Mouse (Mus musculus) splenic B cell, adult 2 months (primary cell): ENCODE measurements around the gene Plekhs1.
"Not testable (repeated sequence)": the region's sequence is repeated elsewhere in the genome, so short reads cannot be mapped to it uniquely, and the experiment has no call there.

Experiments used
- DNase-seq: peaks from one replicate; pipeline ENCODE4 v3.0.0-alpha.2; 2011; ENCODE audit warnings: low read depth, low spot score
- H3K27me3 ChIP-seq: 2 replicates; pipeline ENCODE4 v1.6.1; 2012; ENCODE audit warnings: mild to moderate bottlenecking, low read length, moderate library complexity, mixed read lengths; ENCODE audit not compliant: control insufficient read depth, poor library complexity, insufficient read depth, severe bottlenecking
- H3K36me3 ChIP-seq: 2 replicates; pipeline ENCODE4 v1.6.1; 2012; ENCODE audit warnings: mild to moderate bottlenecking, low read length, moderate library complexity, mixed read lengths; ENCODE audit not compliant: control insufficient read depth, poor library complexity, insufficient read depth, severe bottlenecking

Plekhs1 gene

DNA sequence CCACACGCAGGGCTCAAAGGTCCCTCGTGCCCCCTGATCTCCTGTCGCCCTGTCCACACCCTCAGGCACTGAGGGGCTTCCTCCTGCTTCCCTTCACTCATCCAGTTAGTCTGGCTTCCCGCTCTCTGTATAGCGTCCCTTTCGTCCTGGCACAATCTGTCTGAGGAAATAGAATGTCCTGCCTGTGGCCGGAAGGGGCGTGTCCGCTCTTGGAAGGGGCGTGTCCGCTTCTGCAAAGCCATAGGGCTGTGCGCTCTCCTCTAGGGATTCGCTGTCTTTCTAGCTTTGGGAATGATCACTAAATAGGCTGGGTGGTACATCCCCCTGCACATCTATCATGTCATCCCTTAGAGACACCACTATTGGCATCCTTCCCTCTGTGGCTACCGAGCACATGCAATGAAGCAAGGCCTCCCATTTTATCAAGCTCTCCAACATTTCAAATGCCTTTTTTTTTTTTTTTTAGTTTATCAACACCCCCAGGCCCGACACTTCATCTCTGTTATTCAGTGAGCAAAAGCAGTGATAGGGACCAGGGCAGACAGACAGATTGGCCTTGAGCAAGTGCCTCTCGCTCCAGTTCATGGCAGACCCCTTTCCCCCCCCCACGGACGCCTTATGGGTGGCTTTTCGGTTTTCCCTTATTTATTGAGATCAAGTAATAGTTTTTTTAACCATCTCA lies 13.6 kb downstream of the Plekhs1 start:
- DNase-seq, result no peak
- no peaks in the 10 kb centered on the region for H3K36me3 ChIP-seq
- H3K27me3 ChIP-seq, result no peaks in the 10 kb centered on the region

DNA sequence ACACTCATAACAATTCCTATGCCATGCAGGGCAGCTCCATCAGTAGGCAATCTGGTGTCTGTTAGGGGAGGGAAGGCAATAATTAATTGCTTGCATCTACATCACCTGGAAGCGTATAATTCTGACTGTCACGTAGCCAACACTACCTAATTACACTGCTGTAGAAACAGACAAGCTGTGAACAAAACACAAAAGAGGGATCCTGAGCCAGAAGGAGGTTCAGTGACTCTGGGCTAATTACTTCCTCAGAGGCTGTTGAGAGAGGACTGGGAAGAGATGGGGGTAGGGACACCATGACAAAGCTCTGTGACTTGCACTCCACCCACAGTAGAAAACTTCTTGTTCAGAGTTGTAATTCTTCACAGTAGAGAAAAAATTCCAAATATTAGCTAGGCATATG lies 15.1 kb downstream of the Plekhs1 start:
- Histone ChIP-seq H3K36me3 (no peaks in the 10 kb centered on the region), H3K27me3 (no peaks in the 10 kb centered on the region)
- DNase-seq, result no peak

DNA sequence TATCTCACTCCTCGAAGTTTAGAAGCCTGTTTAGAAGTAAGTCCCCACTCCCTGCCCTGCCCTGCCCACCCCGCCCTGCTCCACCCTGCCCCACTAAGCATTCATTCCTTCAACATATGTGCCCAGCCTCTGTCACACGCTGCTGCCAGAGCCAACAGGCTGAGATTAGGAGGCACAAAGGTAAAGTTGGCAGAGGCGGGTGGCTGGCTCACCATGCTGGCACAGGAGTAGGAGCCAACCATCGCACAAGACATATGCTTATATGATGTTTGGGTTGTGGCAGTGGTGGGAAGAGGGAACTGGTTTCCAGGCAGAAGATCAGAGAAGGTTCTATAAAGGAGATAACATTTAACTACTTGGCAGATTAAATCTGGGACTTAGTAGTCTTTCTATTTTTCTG lies 15.8 kb downstream of the Plekhs1 start:
- Histone ChIP-seq H3K27me3 (no peaks in the 10 kb centered on the region), H3K36me3 (no peaks in the 10 kb centered on the region)
- DNase-seq, result no peak

DNA sequence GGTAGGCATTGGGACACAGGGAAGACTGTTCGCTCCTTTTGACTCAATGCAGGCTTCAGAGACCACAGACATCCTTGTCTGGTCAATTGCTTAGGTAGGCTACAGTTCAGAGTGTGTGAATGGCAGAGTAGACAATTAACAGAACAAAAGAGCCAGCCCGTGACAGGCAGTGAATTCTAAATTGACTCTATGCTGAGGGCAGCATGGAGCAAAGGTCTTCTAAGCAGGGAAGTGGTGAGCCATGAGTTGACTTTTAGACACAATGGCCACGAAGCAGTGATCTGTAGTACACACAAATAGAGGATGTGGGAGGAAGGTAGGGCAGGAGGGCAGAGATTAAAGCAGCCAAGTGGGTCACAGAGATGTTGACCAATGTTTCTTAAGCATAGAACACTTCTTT lies 16.4 kb downstream of the Plekhs1 start:
- no peaks in the 10 kb centered on the region for H3K27me3 ChIP-seq
- DNase-seq, result no peak
- H3K36me3 ChIP-seq, result no peaks in the 10 kb centered on the region

DNA sequence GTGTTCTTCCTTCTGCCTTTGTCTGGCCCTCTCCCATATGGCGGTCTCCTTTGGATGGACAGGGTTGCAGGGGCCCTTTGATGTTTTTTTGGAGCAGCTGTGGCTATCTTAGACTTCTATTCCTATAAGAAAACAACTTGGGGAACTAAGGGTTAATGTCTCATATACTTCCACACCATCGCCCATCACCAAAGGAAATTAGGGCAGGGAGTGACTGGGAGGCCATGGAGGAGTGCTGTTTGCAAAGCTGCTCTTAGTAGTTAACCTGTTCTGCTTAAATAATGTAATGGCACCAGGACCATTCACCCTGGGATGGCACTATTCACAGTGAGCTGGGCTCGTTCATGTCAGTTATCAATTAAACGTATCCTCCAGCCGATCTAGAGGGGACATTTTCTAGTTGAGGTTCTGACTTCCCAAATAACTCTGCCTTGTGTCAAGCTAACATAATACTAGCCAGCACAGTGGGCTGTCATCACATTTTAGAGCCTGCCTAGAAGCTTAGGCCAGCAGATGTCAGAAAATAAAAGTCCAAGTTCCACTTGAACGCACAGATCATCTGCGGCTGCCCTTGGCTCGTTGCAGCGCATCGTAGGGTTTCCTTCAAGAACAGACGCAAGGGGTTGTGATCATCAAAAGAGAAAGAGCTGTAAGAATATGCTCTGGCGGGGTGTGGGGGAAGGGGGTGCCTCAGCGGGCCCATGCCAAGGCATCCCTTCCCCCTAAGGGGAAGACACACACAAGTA lies 23.4 kb downstream of the Plekhs1 start:
- H3K36me3 ChIP-seq, result no peaks in the 10 kb centered on the region
- H3K27me3 ChIP-seq, result no peaks in the 10 kb centered on the region
- DNase-seq, result no peak

DNA sequence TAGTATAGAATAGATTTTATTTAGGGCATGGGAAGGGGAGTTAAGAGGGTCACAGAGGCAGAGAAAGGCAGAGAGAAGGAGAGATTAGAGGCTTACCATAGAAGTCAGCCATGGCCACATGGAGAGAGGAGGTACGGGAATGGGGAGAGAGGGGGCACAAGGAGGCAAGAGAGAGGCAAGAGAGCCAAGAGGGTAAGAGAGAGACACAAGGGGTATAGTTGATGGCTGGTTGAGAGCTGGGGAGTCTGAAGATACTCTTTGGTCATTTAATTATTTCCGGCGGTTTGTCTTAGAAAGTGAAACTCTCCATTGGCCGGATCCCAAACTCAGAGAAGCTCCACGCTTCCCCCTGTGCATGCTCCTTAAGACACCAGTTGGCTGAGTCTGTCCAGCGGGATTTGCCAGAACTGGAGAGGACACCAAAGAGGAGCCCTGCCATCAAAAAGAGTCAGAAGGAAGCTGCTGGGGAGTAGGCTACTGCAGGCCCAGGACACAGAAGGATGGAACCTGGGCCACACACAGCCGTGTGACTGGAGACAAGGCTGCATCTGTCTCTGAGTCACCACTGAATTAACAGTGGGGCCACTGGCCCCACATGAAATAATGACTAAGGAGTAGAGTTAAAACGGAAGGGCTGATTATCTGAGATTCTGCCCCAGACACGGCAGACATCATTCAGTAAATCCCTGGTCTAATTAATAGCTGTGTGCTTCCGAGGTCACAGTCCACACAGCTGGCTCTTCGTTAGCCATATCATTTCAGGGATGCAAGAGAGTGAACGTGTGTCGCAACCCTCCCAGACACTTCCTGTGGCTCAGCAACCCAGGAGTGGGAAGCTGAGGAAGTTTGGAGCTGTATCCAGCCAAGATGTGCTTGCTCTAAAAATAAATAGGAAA lies 24.2 kb downstream of the Plekhs1 start:
- no peaks in the 10 kb centered on the region for H3K36me3 ChIP-seq
- DNase-seq, result no peak
- H3K27me3 ChIP-seq, result no peaks in the 10 kb centered on the region

DNA sequence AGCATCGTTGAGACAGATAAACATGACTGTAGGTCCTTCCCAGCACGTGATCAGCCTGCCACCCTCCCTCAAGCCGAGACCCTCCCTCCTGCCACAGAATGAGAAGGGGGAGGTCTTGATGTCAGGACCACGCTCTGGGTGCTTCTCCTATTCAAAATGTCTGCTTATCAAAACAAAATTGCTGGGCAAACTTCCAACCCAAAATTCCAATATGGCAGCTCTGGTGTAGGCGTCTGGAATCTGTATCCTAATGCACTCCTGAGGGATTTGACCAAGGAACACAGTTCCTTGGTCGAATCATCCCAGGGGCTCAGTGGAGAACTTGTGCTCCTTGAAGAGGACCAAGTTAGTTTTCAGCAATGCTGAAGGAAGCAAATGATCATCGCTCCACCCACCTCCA lies 25.5 kb downstream of the Plekhs1 start:
- no peaks in the 10 kb centered on the region for H3K27me3 ChIP-seq
- DNase-seq, result no peak
- H3K36me3 ChIP-seq, result no peaks in the 10 kb centered on the region

DNA sequence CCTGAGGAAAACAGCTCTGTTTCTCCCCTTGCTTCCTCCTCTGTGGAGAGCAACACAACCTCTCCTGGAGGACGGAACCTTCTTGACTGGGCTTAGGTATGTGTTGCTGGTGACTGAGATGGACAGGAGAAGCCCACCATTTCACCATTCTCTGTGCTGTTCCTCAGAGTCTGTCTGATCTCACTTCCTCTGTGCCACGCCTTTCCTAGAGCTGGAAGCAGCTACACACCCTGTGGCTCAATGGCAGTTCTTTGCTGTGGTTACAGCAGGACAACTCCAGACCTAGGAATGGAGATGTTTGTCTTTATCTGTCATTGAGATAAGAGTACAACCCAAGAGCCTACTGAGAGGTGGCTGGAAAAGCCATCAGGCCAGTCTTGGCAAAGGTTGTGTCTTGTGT lies 25.9 kb downstream of the Plekhs1 start:
- no peaks in the 10 kb centered on the region for H3K36me3 ChIP-seq
- DNase-seq, result no peak
- H3K27me3 ChIP-seq, result no peaks in the 10 kb centered on the region

DNA sequence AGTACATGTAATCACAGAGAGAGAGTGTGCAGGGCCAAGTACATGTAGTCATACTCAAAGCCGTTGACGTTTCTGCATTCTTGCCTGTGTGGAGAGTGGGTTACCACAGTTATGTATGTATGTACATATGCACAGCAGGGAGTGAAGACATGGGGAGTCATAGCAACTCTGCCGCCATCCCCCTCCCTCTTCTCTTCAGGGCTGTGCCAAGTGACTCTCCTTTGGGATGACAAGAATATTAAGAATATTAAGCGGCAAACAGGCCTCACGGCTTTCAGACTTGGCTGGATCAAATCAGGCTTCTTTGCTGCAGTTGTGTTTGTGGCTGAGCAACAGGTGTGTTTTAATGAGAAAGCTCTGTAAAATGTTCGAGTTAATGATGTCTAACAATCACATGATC lies 28.2 kb downstream of the Plekhs1 start:
- Histone ChIP-seq H3K36me3 (no peaks in the 10 kb centered on the region), H3K27me3 (no peaks in the 10 kb centered on the region)
- no peak for DNase-seq

DNA sequence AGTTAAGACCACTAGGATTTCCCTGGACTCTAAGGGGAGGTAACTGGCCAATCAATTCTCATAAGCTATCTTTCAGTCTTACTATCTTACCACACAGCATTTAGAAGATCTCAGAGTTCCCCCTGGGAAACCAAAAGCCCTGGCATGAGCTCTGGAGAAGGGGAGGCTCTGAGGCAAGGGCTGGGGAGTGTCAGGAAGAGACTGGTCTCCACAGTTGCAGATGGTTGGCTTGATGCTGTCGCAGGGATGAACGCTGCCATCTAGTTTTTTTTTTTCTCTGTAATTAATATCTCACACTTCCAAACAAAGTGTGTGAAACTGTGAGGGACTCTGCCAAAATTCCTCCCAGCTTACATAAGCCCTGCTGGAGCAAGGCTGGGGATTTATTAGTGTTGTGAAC lies 32.7 kb downstream of the Plekhs1 start:
- H3K27me3 ChIP-seq, H3K36me3 ChIP-seq, DNase-seq: not testable (repeated sequence)

DNA sequence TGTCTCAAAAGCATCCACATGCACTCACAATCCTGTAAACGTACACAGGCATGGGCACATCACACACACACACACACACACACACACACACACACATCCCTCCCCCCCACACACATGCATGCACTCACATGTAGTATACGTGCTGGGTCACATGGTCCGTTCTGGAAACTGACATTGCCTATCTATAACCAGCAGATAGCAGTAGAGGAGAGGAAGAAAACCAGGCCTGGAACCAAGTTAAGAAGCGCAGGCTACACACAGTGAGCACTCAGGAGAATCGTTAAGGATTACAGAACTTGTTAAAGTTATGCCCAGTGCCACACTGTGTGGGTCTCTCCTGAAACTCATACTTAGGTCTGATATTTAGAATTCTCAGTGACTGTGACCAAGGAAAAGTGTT lies 41.6 kb downstream of the Plekhs1 start:
- H3K36me3 ChIP-seq, DNase-seq, H3K27me3 ChIP-seq: not testable (repeated sequence)

DNA sequence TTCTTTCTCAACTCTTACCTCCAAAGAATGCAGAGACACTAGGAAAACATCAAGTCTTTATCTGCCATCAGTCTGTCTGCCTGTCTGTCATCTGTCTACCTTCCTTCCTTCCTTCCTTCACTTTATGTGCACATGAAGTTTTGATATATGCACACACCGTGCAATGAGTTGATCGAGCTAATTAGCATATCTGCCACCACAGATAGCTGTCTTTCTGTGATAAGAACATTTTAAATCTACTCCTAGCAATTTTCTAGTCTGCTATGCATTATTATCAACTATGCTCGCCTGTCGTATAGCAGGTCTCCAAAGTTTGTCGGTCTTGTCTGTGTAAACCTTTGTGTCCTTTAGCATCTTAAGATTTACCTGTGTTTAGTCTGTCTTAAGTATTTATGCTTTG lies 42.1 kb downstream of the Plekhs1 start:
- H3K27me3 ChIP-seq, DNase-seq, H3K36me3 ChIP-seq: not testable (repeated sequence)

DNA sequence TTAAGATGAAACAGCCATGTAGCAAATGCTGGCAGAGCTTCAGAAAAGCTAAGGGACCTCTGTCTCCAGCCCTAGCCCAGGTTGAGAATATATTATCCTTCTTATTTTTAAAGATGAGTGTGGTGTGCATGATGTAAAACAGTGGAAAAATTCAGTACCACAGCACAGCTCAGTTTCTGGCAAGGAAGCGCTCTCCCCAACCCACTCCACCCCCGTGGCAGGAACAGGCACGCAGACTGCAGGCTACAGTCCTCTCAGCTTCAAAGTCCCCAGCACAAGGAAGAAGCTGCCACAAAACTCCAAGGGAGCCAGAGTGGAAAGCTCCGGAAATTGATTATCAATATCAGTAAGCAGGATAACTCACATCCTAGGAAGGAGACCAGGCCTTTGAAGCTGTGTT lies 49.8 kb downstream of the Plekhs1 start:
- H3K27me3 ChIP-seq, DNase-seq: not testable (repeated sequence)

DNA sequence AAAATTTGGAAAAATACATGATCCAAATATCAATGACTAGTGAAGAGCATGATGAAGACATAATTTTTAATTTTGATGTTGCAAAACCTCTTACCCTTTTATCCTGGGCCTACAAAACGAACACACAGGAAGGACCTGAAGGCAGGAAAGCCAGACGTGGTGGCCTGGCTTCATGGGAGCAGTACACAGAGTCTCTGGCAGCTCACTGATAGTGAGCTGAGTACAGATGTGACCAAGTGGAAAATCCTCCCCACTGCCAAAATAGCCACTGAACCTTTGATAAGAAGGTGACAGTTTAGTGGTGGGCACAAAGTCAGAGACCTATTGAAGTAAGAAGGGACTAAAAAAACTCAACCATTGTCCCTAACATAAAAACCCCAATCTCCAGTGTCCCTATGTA lies 52.1 kb downstream of the Plekhs1 start:
- not testable (repeated sequence) for H3K36me3 ChIP-seq, DNase-seq, H3K27me3 ChIP-seq

More for the DNA sequence above, 49.8 kb downstream of the Plekhs1 start:
- H3K36me3 ChIP-seq, result not testable (repeated sequence)

DNA sequence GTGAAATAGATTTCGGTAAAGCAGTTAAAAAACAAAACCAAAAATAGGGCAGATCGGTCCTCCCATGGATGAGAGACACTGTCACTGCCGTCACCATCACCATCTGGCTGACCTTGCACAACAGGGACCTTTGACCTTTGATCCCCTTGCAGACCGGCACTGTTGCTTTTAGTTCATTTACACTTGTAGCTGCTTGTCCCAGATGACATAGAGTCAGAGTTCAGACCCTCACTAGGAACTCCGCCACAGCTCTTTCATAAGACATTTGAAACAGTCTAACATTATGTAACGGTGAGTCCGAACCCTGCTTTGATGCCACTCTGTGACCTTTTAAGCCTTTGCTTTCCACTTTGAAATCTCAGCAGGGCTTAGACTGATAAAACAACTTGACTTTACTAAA lies 58.0 kb downstream of the Plekhs1 start:
- not testable (repeated sequence) for H3K27me3 ChIP-seq, DNase-seq, H3K36me3 ChIP-seq
